Mouse (Mus musculus): Measurements from ENCODE around the gene Gm47791.

Gm47791 gene

DNA sequence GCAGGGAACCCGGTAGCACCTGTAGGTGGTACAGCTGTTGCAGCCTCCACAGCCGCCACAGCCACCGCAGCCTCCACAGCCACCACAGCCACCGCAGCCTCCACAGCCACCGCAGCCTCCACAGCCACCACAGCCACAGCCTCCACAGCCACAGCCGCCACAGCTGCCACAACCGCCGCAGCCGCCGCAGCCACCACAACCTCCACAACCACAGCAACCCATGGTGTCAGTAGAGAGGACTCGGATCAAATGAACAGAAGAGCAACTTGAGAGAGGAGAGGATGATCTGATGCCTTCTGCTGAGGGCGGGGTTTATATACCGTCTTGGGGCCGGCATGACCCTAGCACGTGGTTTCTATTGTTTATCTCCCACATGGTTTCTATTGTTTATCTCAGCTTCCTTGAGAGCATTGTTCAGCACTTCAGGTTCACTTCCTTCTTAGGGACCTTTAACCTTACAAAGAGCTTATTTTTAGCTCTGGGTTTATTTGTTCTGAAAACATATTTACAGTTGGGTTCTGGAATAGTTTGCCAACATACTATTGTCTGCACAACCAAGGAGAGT is at the start of gene Gm47791:
TSS of gene Gm47791 (minus strand) at position 222 of the 565 bp plus-strand sequence.
- DNase-seq (ENCODE audit: low spot score in 2 of 2) = no peak

DNA sequence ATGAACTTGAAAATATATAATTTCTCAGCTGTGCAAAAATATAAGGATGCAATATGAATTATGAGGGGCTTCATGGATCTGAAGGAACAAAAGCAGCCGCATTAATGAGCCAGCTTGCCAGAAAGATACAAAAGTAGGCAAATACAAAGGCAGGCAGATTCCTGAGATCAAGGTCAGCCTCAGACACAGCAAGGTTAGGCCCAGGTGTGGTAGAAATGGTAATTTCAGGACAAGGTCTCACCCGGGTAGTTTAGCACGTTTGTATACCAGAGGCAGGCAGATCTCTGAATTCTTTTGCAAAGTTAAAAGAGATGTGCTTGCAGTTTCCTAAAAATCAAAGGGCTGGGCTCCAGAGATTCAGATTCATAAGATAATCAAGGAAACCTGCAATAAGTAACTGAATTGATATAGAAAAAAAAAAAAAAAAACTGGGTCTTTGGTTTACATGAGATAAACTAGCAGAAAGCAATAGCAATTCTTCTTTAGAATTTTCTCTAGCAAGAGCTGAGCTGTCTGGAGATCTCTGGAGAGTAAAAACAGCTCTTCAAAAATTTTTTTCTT is 49.7 kb upstream of the Gm47791 start:
- DNase-seq (ENCODE audit: low spot score in 2 of 2) = no peak

DNA sequence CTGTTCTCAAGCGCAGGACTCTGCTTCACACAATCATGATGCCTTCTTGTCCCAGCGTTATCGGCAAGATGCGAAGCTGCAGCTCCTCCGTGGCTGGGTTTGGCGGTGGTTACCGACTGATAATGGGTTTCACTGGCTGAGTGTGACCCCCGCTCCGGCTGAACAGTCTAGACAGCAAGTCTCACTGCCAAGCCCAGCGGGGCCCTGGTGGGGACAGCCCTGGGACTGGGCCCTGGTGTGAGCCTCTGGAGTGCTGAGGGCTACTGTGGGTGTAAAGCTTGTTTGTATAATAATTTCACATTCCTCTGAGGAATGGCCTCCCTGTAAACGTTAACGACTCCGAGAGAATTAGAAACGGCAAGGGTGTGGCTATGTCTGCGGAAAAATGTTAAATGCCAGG is 49.1 kb upstream of the Gm47791 start:
- DNase-seq (ENCODE audit: low spot score in 2 of 2) = peak in 1 of 2 experiments; percentile 43

DNA sequence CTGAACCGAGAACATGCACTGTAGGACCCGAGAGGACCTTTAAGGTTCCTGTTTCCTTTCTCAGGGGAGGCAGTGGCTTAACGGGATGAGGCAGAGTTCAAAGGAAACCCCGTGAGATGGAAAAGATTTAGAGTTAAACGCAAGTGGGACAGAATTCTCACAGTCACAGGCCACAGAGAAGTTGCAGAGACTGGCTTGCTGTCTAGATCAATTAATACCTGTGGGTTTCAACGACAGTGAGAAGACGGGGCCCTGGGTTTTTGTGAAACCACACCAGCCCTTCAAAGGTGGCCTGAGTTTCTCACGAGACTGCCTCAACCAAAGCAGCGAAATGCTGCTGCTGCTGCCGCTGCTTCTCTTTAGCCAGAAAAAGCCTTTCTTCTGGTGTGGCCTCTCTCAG is 48.3 kb upstream of the Gm47791 start:
- no peak for DNase-seq (ENCODE audit: low spot score in 2 of 2)

DNA sequence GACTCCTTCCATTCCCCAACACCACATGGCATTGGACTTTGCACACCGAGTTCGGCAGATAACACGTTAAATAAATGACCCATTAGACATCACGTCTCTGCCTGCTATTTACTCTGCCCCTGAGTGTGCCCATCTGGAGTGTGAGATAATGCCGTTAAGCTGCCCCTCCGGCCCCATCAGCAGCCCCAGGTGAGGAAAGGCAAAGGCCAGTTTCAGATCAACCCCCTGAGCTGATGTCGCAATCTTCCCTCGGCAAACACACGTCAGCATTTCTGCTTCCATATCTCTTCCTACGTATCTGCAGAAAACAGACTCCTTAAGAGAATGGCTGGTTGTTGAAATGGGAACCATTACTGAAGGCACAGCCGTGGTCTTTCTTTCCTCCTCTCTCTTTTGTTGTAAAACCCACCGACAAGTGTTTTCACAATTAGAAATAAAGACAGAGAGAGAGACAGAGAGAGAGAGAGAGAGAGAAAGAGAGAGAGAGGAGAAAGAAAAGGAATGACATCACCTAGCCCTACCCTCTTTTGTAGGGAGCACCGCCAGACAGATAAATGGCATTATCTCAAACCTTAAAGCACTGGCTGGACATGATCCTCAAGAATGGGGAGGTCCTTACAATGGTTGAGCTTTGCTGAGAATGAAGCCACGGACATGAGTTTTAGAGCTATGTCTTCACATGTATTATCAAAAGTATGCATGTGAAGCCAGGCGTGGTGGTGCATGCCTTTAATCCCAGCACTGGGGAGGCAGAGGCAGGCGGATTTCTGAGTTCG is 45.1 kb upstream of the Gm47791 start:
- DNase-seq (ENCODE audit: low spot score in 2 of 2) = peak; percentile 57 to 72

DNA sequence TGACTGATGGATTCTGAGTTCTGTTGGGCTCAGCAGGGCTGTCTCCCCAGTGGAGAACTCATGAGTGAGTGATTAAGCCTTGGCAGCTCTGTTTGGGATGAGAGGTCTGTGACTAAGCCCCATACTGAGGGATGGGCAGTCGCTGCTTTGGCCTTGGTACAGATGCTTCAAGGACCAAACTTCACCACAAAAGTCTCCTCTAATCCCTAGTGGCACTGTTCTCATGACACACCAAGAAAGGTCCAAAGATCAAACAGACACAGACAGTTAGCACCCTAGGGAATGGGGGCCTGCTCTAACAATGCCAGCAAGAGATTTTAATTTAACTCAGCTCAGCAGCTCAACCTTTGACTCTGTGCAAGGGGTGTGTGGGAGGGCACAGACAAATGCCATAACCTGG is 40.7 kb upstream of the Gm47791 start:
- DNase-seq (ENCODE audit: low spot score in 2 of 2) = no peak

DNA sequence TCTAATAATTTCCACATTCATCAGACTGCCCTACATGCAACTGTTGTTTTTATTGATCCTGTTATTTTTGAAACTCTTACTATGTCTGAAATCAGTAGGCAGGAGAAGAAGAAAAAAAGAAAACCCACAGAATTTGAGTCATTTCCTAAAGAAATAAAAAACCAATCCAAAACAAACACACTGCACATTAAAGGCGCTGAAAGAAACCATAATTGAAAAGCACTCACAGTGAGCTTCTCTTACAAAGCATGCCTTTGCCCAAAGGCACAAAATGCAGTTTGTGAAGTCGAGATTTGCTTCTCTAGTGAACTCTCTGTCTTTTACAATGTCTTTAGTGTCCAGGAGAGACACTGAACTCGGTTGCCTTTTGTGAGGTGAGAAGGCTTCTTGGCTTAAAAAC is 37.5 kb upstream of the Gm47791 start:
- DNase-seq (ENCODE audit: low spot score in 2 of 2) = no peak

DNA sequence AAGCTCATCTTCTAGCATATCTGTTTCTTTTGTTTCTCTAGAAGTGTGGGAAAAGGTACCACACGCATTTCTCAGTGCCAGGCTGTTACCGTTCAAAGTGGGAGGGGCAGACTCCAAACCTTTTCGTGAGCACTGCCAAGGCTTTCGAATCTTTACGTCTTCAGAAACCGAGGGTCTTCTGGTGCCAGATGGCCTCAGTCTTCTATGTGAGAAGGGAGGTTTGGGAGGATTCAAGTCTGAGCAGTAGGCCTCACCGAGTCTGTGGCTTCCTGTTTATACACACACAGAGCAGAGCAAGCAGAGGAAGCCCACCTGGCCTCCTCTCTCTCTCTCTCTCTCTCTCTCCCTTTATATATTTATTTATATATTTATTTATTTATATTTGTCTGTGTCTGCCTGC is 36.2 kb upstream of the Gm47791 start:
- DNase-seq (ENCODE audit: low spot score in 2 of 2) = no peak

DNA sequence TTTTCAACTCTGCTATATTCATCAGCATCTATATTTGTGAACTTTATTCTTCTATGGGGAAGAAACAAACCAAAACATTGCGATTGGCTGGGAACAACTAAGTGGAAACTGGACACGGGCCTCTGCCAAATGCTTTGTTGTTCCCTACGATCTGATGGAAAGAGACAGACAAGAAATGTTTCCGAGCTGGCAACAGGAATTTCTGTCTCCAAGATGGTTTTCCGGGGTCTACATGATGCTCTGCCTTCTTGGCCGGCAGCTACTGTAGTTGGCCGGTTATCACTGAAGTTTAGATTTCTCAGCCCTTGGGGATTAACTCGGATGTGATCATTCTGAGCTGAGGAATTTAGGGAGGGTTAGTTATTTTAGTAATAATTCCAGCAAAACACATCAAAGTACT is 35.3 kb upstream of the Gm47791 start:
- no peak for DNase-seq (ENCODE audit: low spot score in 2 of 2)

DNA sequence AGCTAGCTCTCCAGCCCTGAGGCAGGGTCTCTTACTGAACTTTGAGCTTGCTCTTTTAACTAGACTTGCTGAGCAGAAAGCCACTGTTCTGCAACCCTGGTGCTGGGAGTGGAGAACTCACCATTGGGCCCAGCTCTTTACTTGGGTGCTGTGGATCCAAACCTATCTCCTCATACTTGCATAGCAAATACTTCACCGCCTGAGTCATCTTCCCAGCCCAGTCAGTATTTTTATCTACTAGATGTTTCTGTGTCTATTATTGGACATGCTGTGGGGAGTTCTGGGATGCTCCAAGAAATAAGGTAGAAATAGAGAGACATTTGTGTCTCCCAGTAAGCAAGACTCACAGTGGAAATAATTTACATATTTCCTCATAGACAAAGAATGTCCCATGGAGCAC is 33.0 kb upstream of the Gm47791 start:
- DNase-seq (ENCODE audit: low spot score in 2 of 2) = no peak

DNA sequence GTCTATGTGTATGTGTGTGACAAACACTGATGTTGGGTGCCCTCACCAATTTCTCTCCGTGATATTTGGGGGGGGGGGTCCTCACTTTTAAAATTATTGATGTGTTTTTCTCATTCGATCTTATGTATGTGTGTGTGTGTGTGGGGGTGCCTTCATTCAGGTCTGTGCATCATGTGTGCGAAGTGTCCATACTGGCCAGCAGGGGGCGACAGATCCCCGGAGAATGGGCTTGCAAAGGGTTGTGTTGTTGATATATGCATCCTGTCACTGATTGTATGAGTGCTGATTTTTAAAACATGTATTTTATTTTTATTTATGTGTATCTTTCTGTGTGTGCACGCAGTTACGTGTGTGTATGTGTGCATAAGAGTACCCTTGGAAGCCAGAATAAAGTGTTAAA is 32.6 kb upstream of the Gm47791 start:
- DNase-seq (ENCODE audit: low spot score in 2 of 2) = peak in 1 of 2 experiments; percentile 64

DNA sequence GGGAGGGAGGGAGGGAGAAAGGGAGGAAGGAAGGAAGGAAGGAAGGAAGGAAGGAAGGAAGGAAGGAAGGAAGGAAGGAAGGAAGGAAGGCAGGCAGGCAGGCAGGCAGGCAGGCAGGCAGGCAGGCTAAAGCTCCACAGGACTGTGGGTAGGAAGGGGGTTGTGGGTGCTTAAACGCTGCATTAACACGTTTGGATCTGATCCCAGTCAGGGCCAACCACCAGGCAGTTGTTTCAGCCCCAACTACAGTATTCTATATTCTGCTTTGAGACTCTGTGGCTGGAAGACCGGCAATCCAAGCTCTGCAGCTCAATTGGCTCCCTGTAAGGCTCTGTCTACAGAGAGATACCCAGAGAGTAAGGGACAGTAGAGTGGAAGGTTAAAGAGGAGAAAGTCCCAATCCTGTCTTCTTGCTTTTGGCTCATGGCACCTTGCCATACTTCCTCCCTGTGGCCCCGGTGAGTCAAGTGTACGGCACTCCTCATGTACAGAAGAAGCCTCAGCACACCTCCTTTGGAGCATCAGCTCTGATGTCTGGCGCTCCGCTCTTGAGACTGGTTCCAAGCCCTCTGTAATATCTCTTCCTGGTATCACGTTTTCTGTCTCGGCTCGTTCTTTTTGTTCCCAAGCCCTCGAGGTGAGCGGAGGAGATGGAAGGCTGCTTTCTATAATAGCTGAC is 30.2 kb upstream of the Gm47791 start:
- DNase-seq (ENCODE audit: low spot score in 2 of 2) = no peak

DNA sequence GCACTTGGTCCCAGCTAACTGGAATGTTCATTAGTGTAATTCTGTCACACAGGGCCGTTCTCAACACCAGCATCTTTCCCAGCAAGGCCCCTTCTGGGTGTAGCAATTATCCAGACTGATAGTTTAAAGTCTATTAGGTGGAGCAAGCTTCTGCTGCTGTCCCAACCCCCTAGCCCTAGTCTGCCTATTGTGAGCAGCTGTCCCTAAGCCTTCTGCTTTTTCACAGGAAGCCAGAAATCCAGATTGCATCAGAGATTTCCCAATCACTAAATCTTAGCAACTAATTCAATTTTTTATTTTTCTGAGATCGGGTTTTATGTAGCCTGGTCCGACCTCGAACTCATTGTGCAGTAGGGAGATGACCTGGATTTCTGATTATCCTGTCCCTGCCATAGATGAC is 27.9 kb upstream of the Gm47791 start:
- DNase-seq (ENCODE audit: low spot score in 2 of 2) = no peak

DNA sequence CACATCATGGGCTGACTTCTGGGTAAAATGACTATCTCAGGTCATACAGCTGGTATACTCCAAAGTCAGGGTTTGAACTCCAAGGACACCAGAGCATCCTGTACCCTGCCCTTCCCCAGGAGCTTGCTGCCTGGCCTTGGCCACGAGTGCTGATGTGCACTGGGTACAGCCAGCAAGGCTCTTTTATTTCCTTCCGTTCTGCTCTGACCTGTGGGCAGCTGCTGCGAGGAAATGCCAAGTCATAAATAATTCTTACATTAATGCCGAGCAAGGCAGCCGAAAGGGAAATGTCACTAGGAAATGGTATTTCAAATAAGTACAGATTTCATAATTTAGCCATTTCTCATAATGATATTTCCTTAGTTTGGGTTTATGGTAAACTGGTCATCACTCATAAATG is 27.3 kb upstream of the Gm47791 start:
- no peak for DNase-seq (ENCODE audit: low spot score in 2 of 2)

DNA sequence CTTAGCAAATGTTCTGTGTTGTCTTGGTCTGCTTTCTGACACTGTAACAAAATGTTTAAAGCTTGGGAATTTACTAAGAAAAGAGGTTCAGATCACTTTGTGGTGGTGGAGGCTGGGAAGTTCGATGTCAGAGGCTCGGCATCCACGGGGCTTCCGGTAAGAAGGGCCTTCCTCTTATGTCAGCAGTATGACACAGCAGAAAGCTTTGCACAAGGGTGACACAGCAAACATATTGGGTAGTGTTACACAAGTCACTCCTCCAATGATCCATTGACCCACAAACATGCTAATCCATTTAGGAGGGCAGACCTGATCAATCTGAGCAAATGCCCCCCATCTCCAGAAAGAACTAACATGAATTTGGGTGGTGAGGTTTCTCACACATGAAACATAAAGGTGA is 26.0 kb upstream of the Gm47791 start:
- no peak for DNase-seq (ENCODE audit: low spot score in 2 of 2)

DNA sequence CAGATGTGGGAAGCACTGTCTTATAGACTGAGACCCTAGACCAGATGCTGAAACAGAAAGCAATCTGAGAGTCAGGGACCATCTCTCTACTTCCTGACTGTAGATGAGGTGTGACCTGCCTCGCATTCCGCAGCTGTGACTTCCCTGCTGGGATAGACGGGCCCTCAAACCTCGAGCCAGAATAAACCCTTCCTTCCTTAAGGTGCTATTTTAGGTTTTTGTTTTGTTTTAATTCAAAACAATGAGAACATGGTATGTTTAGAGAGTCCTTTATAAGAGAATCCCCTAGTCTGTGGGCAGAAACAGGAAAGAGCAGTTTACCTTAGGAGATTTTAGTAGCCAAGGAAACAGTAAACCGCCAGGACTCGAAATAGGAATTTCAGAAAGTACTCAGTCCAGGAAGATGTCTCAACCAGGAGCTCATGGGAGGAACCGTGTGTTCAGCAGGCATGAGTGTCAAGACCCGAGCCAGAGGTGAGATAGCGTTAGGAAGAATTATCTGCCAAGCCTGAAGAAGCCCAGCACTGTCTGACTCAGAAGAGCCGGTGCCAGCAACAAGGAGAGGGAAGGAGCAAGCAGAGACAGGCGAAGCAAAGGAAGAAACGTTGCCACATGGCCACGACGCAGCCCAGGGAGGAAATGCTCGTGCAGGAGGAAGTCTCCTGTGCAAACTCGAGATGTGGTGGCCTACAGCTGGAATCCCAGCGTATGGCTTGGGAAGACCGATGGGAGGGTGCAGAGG is 24.8 kb upstream of the Gm47791 start:
- DNase-seq (ENCODE audit: low spot score in 2 of 2) = no peak

DNA sequence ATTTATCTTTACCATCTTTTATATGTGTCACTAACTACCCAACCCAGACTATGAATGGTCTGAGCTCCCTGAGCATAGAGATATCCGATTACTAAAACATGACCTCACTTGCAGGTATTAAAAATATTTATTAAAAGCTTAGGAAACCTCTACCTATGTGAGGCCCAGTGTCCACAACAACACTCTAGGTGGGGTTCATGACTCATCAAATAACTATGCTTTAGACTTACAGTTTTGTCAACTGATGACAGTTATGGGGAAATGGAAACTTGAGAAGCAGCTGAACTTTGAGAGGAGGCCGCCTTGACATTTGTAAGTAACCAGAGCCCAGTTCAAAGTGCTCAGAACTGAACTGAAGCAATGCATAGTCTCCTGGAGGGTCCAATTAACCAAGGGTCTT is 24.2 kb upstream of the Gm47791 start:
- DNase-seq (ENCODE audit: low spot score in 2 of 2) = no peak

DNA sequence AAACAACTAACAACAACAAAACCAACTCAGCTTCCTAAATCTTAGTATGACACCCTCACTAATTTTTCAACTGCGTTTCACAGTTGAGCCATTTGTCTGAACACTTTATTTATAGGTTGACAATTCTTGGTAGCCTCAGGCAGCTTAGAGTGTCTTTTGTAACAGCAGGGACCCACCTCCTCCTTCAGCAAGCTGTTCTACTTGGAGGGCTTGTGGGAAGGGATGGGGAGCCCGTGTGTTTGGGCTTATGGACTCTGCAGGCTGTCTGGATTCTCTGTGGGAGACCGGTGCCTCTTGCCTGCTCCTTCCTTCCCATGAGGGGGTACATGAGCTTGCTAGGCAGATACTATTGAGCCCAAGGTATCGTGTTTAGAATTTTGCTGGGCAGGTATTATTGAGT is 22.9 kb upstream of the Gm47791 start:
- no peak for DNase-seq (ENCODE audit: low spot score in 2 of 2)

DNA sequence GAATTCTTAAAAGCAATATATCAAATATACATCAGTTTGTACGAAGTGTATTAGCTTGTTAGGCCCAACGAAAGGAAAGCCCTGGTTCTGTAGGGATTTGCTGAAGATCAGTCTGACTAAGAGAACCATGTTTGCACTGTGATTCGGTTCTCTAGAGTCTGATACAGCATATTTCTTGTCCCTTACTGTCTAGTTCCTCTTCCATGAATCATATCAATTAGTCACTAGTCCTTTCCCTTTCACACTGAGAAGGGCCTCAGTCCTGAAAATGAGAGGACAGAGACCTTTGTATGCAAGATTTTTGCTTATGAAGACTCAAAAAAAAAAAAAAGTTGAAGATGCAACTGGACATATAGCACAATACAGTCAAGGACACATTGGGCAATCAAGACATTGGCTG is 22.1 kb upstream of the Gm47791 start:
- DNase-seq (ENCODE audit: low spot score in 2 of 2) = no peak

DNA sequence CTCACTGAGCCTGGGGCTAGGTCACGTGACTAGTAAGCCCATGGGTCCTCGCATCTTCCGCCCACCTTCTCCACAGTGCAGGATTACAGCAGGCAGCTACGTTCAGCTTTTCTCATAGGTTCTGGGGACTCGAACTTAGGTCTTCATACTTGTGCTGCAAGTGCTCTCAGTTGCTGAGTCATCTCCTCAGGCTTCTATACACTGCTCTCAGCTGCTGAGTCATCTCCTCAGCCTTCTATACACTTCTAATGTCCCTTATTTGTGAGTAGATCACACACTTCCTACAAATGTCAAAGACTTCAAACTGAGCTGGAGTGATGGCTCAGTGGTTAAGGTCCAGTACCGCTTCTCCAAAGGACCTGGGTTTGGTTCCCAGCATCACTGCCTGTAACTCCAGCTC is 21.2 kb upstream of the Gm47791 start:
- no peak for DNase-seq (ENCODE audit: low spot score in 2 of 2)

DNA sequence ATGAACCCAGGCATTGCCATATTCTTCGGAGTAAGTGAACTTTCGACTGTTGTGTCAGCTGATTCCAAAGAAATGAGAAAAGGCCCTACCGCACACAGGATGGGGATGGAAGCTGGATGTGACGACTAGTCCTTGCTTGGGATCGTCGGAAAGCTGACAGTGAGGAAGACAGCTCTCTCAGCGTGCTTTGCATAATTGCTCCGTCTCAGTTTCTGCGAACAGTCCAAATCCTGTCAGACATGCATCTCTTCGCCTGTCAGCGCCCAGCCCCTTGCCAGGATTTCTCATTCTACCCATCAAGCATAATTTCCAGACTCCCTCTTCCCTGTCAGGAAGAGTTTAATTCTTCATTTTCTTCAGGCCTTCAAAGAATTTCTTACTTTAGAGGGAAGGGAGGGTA is 20.1 kb upstream of the Gm47791 start:
- DNase-seq (ENCODE audit: low spot score in 2 of 2) = no peak

DNA sequence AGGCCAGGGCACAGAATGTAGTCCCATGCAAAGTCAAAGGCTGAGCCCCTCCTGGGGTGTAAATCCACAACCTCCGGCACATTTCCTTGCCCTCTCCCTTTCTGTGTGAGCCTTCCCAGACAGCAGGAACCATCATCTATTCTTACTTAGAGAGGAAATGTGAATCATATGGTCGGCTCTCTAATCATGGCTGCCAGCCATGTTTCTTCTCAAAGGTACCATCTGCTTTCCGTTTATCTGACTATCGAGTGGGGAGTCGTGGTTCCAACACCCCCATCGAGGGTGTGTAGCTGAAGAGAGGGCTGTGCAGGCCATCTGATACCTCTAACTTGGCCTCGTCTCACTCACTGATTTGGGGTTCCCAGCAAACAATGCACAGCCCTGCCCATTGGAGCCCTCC is 17.0 kb upstream of the Gm47791 start:
- DNase-seq (ENCODE audit: low spot score in 2 of 2) = no peak

Data from spleen, postnatal 10 days (tissue).